Mouse (Mus musculus) hindbrain, embryonic 13.5 days (tissue): ENCODE measurements at regions not wholly inside any gene's neighbourhood (a gene's known extent, or its start where the extent isn't known, plus 50 kb on each side); places are given as distances from the start of the nearest gene placed in this dataset.

Experiments used
- ATAC-seq: fragments of 200-750 bp; cut with Nextera tagmentation; 2 replicates; pipeline ENCODE4 v1.8.0; 2017; ENCODE audit warnings: moderate TSS enrichment; ENCODE audit not compliant: low FRiP score
- H3K27ac ChIP-seq: fragments of 300-500 bp; sonication (generic); 2 replicates; pipeline ENCODE4 v1.5.1; 2015; ENCODE audit warnings: inconsistent platforms, mild to moderate bottlenecking, moderate library complexity
- H3K27me3 ChIP-seq: fragments of 300-500 bp; sonication (generic); 2 replicates; pipeline ENCODE4 v1.6.1; 2015; ENCODE audit warnings: mild to moderate bottlenecking, inconsistent platforms
- H3K36me3 ChIP-seq: fragments of 300-500 bp; sonication (generic); 2 replicates; pipeline ENCODE4 v1.6.1; 2015; ENCODE audit warnings: mild to moderate bottlenecking, inconsistent platforms
- H3K4me1 ChIP-seq: fragments of 300-500 bp; sonication (generic); replicated peaks from 2 replicates; pipeline ENCODE4 v1.6.1; 2015; ENCODE audit warnings: inconsistent platforms
- H3K4me2 ChIP-seq: fragments of 300-500 bp; sonication (generic); 2 replicates; pipeline ENCODE4 v1.6.1; 2015; ENCODE audit warnings: inconsistent platforms, mild to moderate bottlenecking, moderate library complexity
- H3K4me3 ChIP-seq: fragments of 300-500 bp; sonication (generic); 2 replicates; pipeline ENCODE4 v1.5.1; 2015; ENCODE audit warnings: mild to moderate bottlenecking, inconsistent platforms
- H3K9ac ChIP-seq: fragments of 300-500 bp; sonication (generic); 2 replicates; pipeline ENCODE4 v1.6.1; 2015; ENCODE audit warnings: mild to moderate bottlenecking, inconsistent platforms
- H3K9me3 ChIP-seq: fragments of 300-500 bp; sonication (generic); 2 replicates; pipeline ENCODE4 v1.6.1; 2016; ENCODE audit warnings: inconsistent platforms
- WGBS: fragments of 180-500 bp; shearing (Covaris S2); methylation state at CpG from one replicate; pipeline ENCODE4 v1.1.7; 2015; 5-methylcytosine and 5-hydroxymethylcytosine counted together

- Histone ChIP-seq H3K27ac (no peak overlapping the region), H3K4me3 (no peak overlapping the region), H3K36me3 (no peaks in the 10 kb centered on the region), H3K27me3 (no peaks in the 10 kb centered on the region), H3K9ac (no peak overlapping the region), H3K9me3 (no peaks in the 10 kb centered on the region), H3K4me2 (no peak overlapping the region), H3K4me1 (peaks cover 7% of the 10 kb centered on the region)
- 94% methylated on average over 2 of the region's 2 CpGs for WGBS
- ATAC-seq, result no peak
These were observed 211.0 kb upstream of the Phyhipl start for GRCm38 (mm10) chr10:70866737-70867136.

GRCm38 (mm10) chr10:70864650-70865049 lies 208.9 kb upstream of the Phyhipl start:
- H3K4me3 ChIP-seq, result no peak overlapping the region
- ATAC-seq, result no peak
- H3K27me3 ChIP-seq, result no peaks in the 10 kb centered on the region
- H3K9me3 ChIP-seq, result no peaks in the 10 kb centered on the region
- no peak overlapping the region for H3K9ac ChIP-seq
- no peaks in the 10 kb centered on the region for H3K36me3 ChIP-seq
- WGBS, result 90% methylated on average over 5 of the region's 5 CpGs
- H3K4me1 ChIP-seq, result peaks cover 26% of the 10 kb centered on the region
- H3K27ac ChIP-seq, result no peak overlapping the region
- no peak overlapping the region for H3K4me2 ChIP-seq

GRCm38 (mm10) chr10:70862022-70862335 lies 206.2 kb upstream of the Phyhipl start:
- Histone ChIP-seq H3K4me3 (no peak overlapping the region), H3K4me1 (peaks cover 26% of the 10 kb centered on the region), H3K27me3 (no peaks in the 10 kb centered on the region; the same call in 1 of the 2 replicates), H3K36me3 (no peaks in the 10 kb centered on the region), H3K9ac (no peak overlapping the region), H3K4me2 (no peak overlapping the region), H3K9me3 (no peaks in the 10 kb centered on the region), H3K27ac (no peak overlapping the region; the same call in 1 of the 2 replicates)
- 53% methylated on average over 3 of the region's 4 CpGs for WGBS
- ATAC-seq, result 0 out of 2 replicates have a peak, but pooled peaks have one; percentile 59

- Histone ChIP-seq H3K4me3 (no peak overlapping the region), H3K27ac (peak overlapping the region; percentile 31), H3K36me3 (no peaks in the 10 kb centered on the region), H3K9ac (no peak overlapping the region), H3K9me3 (no peaks in the 10 kb centered on the region), H3K27me3 (no peaks in the 10 kb centered on the region; the same call in 1 of the 2 replicates), H3K4me1 (peaks cover 26% of the 10 kb centered on the region), H3K4me2 (peak overlapping the region; percentile 16; the same call in 1 of the 2 replicates)
- peak; percentile 81 for ATAC-seq
- 39% methylated on average over 10 of the region's 10 CpGs for WGBS
These were observed 205.6 kb upstream of the Phyhipl start for GRCm38 (mm10) chr10:70861131-70862021.

GRCm38 (mm10) chr10:70857155-70857820 lies 201.5 kb upstream of the Phyhipl start:
- Histone ChIP-seq H3K27me3 (no peaks in the 10 kb centered on the region; the same call in 1 of the 2 replicates), H3K9me3 (no peaks in the 10 kb centered on the region), H3K4me2 (no peak overlapping the region), H3K36me3 (no peaks in the 10 kb centered on the region), H3K4me1 (peaks cover 24% of the 10 kb centered on the region), H3K27ac (no peak overlapping the region), H3K9ac (no peak overlapping the region), H3K4me3 (no peak overlapping the region)
- 74% methylated on average over 14 of the region's 14 CpGs for WGBS
- no peak for ATAC-seq

GRCm38 (mm10) chr10:70855948-70856347 lies 200.2 kb upstream of the Phyhipl start:
- no peak for ATAC-seq
- Histone ChIP-seq H3K9ac (no peak overlapping the region), H3K27ac (no peak overlapping the region), H3K27me3 (no peaks in the 10 kb centered on the region; the same call in 1 of the 2 replicates), H3K9me3 (no peaks in the 10 kb centered on the region), H3K4me2 (no peak overlapping the region), H3K36me3 (no peaks in the 10 kb centered on the region), H3K4me1 (peaks cover 11% of the 10 kb centered on the region), H3K4me3 (no peak overlapping the region)
- WGBS, result 86% methylated on average over 8 of the region's 8 CpGs

- H3K27me3 ChIP-seq, result no peaks in the 10 kb centered on the region
- H3K27ac ChIP-seq, result no peak overlapping the region
- no peaks in the 10 kb centered on the region for H3K9me3 ChIP-seq
- no peak overlapping the region for H3K4me2 ChIP-seq
- H3K4me1 ChIP-seq, result no peaks in the 10 kb centered on the region
- no peak for ATAC-seq
- H3K4me3 ChIP-seq, result no peak overlapping the region
- 89% methylated on average over 4 of the region's 4 CpGs for WGBS
- no peak overlapping the region for H3K9ac ChIP-seq
- no peaks in the 10 kb centered on the region for H3K36me3 ChIP-seq
These were observed 197.8 kb upstream of the Phyhipl start for GRCm38 (mm10) chr10:70853614-70854013.

- no peak overlapping the region for H3K4me3 ChIP-seq
- H3K4me2 ChIP-seq, result no peak overlapping the region
- H3K27me3 ChIP-seq, result no peaks in the 10 kb centered on the region
- no peaks in the 10 kb centered on the region for H3K36me3 ChIP-seq
- no peak overlapping the region for H3K27ac ChIP-seq
- H3K9me3 ChIP-seq, result no peaks in the 10 kb centered on the region
- ATAC-seq, result no peak
- no peaks in the 10 kb centered on the region for H3K4me1 ChIP-seq
- 93% methylated on average over 5 of the region's 5 CpGs for WGBS
- no peak overlapping the region for H3K9ac ChIP-seq
These were observed 192.4 kb upstream of the Phyhipl start for GRCm38 (mm10) chr10:70848141-70848540.

- Histone ChIP-seq H3K4me1 (no peaks in the 10 kb centered on the region), H3K9ac (no peak overlapping the region), H3K27ac (no peak overlapping the region), H3K27me3 (no peaks in the 10 kb centered on the region), H3K4me2 (no peak overlapping the region), H3K9me3 (no peaks in the 10 kb centered on the region), H3K4me3 (no peak overlapping the region), H3K36me3 (no peaks in the 10 kb centered on the region)
- 84% methylated on average over 3 of the region's 3 CpGs for WGBS
- ATAC-seq, result no peak
These were observed 191.6 kb upstream of the Phyhipl start for GRCm38 (mm10) chr10:70847341-70847882.

GRCm38 (mm10) chr10:70846281-70847168 lies 190.8 kb upstream of the Phyhipl start:
- Histone ChIP-seq H3K27me3 (no peaks in the 10 kb centered on the region), H3K27ac (no peak overlapping the region), H3K9ac (no peak overlapping the region), H3K4me3 (no peak overlapping the region), H3K4me2 (no peak overlapping the region), H3K36me3 (no peaks in the 10 kb centered on the region), H3K9me3 (0 out of 2 replicates have a peak, but pooled peaks cover under 1% of the 10 kb centered on the region), H3K4me1 (no peaks in the 10 kb centered on the region)
- no peak for ATAC-seq
- WGBS, result 93% methylated on average over 10 of the region's 10 CpGs

- H3K9me3 ChIP-seq, result peaks cover 4% of the 10 kb centered on the region
- H3K4me2 ChIP-seq, result no peak overlapping the region
- H3K4me3 ChIP-seq, result no peak overlapping the region
- H3K36me3 ChIP-seq, result no peaks in the 10 kb centered on the region
- H3K27me3 ChIP-seq, result no peaks in the 10 kb centered on the region
- H3K9ac ChIP-seq, result no peak overlapping the region
- no peak overlapping the region for H3K27ac ChIP-seq
- ATAC-seq, result no peak
- no peaks in the 10 kb centered on the region for H3K4me1 ChIP-seq
- 92% methylated on average over 2 of the region's 2 CpGs for WGBS
These were observed 188.1 kb upstream of the Phyhipl start for GRCm38 (mm10) chr10:70843848-70844247.
